Mouse (Mus musculus): Measurements from ENCODE around the gene Pcdh10.

DNA sequence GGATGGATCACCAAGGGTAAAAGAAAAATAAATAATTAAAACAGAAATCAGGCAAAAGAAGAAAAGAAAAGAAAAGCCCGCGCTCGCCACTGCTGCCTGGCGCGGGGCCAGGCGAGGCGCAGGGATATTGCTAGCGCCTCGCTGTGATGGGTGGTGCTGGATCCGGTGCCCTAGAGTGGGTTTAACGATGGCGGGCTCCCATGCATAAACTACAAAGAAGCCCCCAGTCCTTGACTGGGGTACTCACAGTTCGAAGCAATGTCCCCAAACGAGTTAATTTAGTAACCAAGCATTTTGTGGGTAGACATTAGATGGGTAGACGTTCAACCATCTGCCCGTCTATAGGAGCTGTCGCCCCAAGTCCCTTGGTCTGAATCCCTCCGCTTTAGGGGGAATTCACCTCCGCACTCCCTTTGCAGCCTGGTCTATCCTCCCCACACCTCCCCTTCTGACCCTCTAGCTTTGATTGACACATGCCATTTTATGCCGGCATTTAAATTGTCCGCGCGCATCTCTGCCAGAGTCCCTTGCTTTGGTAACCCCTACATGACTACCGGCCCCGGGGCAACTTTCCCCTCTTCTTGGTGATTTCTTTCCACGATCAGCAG, 703 bp upstream of the Pcdh10 start:
- TF ChIP-seq EP300 (IDR thresholded peaks at IDR 0.05) (no peak), CTCF (IDR thresholded peaks at IDR 0.05) (no peak)
